Mouse (Mus musculus) MEL (cell line): Measurements from ENCODE around the gene Lcp1.

Experiments
- CTCF ChIP-seq, 3 experiments: IDR thresholded peaks in 2 of 3; conservative IDR thresholded peaks in 1 of 3; 2 replicates each; pipeline ENCODE4 v1.5.1; 2011 to 2012; ENCODE audit warnings: low read length in 3 of 3, low read depth in 2 of 3, mild to moderate bottlenecking in 2 of 3, improper control_type of control experiment in 1 of 3, inconsistent platforms in 1 of 3, mixed read lengths in 1 of 3, moderate library complexity in 1 of 3; ENCODE audit not compliant: control insufficient read depth in 1 of 3, insufficient read depth in 1 of 3, poor library complexity in 1 of 3, severe bottlenecking in 1 of 3
- MYB ChIP-seq: IDR thresholded peaks from 2 replicates; pipeline ENCODE4 v1.6.1; 2011; ENCODE audit warnings: mild to moderate bottlenecking, low read depth, low read length, improper control_type of control experiment
- ZNF384 ChIP-seq: IDR thresholded peaks from 2 replicates; pipeline ENCODE4 v1.6.1; 2012; ENCODE audit warnings: low read depth, mild to moderate bottlenecking, inconsistent platforms, low read length, improper control_type of control experiment

- no peak for TF ChIP-seq CTCF (IDR thresholded peaks at IDR 0.05 in 2 of 3, conservative IDR thresholded peaks at IDR 0.05 in 1 of 3; ENCODE audit: control insufficient read depth in 1 of 3, insufficient read depth in 1 of 3, low read depth in 2 of 3, low read length in 3 of 3, poor library complexity in 1 of 3, severe bottlenecking in 1 of 3)
- TF ChIP-seq ZNF384: no peak
- no peak for TF ChIP-seq MYB
Observed at GRCm38 (mm10) chr14:75280406-75280805, 149.5 kb downstream of the Lcp1 start.
